Mouse (Mus musculus) 3T3-L1 (cell line): ENCODE data around the gene Ubc.
A peak's percentile ranks its signal among the peaks of the same experiment; 100 is the strongest.

Experiments used
- DNase-seq: peaks from one replicate; pipeline ENCODE4 v3.0.0-alpha.2; 2015; ENCODE audit warnings: low read depth, low spot score

The Ubc gene

GRCm38 (mm10) chr5:125351939-125352338 is 38.1 kb downstream of the Ubc start:
- no peak for DNase-seq

- DNase-seq: peak; percentile 82
Measured at GRCm38 (mm10) chr5:125351057-125351456, 38.9 kb downstream of the Ubc start.

- DNase-seq: no peak
Measured at GRCm38 (mm10) chr5:125349391-125349790, 40.6 kb downstream of the Ubc start.

GRCm38 (mm10) chr5:125348487-125348886 is 41.5 kb downstream of the Ubc start:
- DNase-seq: peak; percentile 73

GRCm38 (mm10) chr5:125348067-125348466 is 41.9 kb downstream of the Ubc start:
- no peak for DNase-seq

GRCm38 (mm10) chr5:125344296-125344695 is 45.7 kb downstream of the Ubc start:
- no peak for DNase-seq

- no peak for DNase-seq
Measured at GRCm38 (mm10) chr5:125341459-125342090, 48.4 kb downstream of the Ubc start.

GRCm38 (mm10) chr5:125340547-125341262 is 49.3 kb downstream of the Ubc start, which contains the start of gene Scarb1:
Scarb1 (minus strand) TSS chr5:125341094.
- peak; percentile 82 for DNase-seq

GRCm38 (mm10) chr5:125339851-125340531 is 50.0 kb downstream of the Ubc start:
- peak; percentile 55 for DNase-seq

- DNase-seq: peak; percentile 92
Measured at GRCm38 (mm10) chr5:125339108-125339751, 50.8 kb downstream of the Ubc start.

GRCm38 (mm10) chr5:125337526-125337925 is 52.5 kb downstream of the Ubc start:
- DNase-seq: no peak

GRCm38 (mm10) chr5:125337012-125337411 is 53.0 kb downstream of the Ubc start:
- DNase-seq: no peak
